Mouse (Mus musculus): ENCODE results near the gene Tmcc3.

GRCm38 (mm10) chr10:94445192-94445591 is 133.4 kb downstream of the Tmcc3 start:
- TF ChIP-seq CTCF (IDR thresholded peaks at IDR 0.05): no peak
- TF ChIP-seq EP300 (IDR thresholded peaks at IDR 0.05): no peak
